Mouse (Mus musculus) retina, embryonic 14.5 days (tissue): ENCODE results near the gene Cdnf.

Experiments
- DNase-seq: peaks from one replicate; pipeline ENCODE4 v3.0.0-alpha.2; 2015; ENCODE audit warnings: low spot score

Cdnf gene

DNA sequence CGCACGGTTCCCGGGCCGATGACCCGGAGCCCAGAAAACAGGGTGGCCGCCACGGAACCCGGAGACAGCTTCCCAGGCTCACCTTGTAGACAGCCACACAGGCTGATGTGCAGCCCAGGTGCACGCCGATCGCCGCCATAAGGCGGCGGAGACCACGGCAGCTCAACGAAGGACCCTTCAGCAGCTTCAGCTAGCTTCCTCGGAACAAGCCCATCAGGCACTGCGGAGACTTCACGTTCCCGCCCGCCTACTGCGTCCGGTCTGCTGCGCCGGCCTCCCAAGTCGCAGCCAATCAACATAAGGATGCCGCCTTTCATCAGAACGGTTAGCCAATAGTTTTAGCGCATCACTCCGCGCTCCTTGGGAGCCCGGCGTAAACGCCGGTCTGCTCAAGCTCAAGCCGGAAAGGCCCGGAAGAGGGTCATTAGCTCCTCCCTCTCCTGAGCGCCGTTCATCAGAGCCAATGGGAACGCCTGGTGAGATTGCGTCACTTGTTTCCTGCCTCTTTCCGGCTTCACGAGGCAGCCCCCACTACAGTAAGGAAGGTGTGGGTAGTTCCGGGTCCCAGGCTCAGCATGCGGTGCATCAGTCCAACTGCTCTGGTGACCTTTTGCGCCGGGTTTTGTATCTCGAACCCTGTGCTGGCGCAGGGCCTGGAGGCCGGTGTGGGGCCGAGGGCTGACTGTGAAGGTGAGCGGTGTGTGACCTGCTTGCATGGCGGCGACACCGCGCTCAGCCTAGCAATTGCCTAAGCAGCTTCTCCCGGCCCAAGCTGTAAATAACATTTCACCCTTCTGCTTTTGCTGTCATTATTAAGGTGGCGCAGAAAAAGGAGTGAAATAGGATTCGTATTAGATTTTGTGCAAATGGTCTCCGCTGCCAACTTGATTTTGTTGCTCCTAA, at the start of gene Cdnf, which contains the start of the genes Gm45902 and Hspa14:
Gene Cdnf (plus strand): TSS at position 479 of the 903 bp plus-strand sequence.
Gene Gm45902 (minus strand): TSS at position 239 of the 903 bp plus-strand sequence.
Gene Hspa14 (minus strand): TSS at position 263 of the 903 bp plus-strand sequence.
- DNase-seq = peak; percentile 98

DNA sequence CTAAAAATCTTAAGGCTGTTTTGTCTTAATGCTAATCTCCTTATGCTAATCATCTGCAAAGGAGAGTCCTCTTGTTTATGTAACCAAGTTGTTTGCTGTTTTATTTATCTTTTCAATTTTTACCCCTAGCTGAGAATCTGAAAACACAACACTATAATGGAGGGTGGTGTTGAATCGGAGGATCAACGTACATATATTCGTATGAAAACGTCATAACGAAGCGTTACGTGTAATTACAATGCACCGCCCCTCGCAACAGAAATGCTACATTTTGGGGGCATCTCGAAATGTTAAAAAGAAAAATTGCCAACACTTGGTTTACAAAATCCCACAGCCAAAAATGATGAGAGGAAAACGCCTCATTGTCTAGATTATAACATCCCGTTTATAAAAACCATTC, 38.9 kb upstream of the Cdnf start:
- no peak for DNase-seq

- peak; percentile 65 for DNase-seq
Observed at GRCm38 (mm10) chr2:3474361-3474805, 38.4 kb upstream of the Cdnf start.

GRCm38 (mm10) chr2:3474861-3475283, 38.0 kb upstream of the Cdnf start, which contains the start of gene Suv39h2:
Suv39h2 (minus strand) TSS chr2:3475031.
- peak; percentile 98 for DNase-seq

DNA sequence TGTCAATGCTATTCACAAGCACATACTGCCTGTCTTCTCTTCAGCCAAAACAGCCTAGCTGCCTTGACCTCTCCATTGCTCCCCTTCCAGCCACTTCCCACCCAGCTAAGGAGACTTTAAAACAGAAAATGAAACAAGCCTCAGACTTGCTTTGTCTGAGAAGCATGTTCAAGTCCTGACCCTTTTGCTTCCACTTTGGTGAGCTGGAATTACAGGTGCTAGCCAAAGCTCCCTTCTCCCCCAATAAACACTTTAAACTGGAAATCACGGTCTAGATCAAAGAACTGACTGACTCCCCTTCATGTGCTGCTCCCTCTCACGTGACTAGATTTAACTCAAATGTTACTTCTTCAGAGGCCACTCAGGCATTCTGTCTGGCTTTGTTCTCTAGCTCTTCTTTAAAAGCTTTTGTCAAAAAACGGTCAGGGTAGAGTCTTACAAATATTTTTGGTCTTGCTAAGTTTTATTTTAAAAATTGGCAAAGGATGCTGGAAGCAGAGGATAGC, 37.0 kb upstream of the Cdnf start:
- DNase-seq = no peak

- no peak for DNase-seq
Observed at GRCm38 (mm10) chr2:3480239-3480638, 32.6 kb upstream of the Cdnf start.

GRCm38 (mm10) chr2:3489816-3490215, 23.0 kb upstream of the Cdnf start:
- peak; percentile 67 for DNase-seq

DNA sequence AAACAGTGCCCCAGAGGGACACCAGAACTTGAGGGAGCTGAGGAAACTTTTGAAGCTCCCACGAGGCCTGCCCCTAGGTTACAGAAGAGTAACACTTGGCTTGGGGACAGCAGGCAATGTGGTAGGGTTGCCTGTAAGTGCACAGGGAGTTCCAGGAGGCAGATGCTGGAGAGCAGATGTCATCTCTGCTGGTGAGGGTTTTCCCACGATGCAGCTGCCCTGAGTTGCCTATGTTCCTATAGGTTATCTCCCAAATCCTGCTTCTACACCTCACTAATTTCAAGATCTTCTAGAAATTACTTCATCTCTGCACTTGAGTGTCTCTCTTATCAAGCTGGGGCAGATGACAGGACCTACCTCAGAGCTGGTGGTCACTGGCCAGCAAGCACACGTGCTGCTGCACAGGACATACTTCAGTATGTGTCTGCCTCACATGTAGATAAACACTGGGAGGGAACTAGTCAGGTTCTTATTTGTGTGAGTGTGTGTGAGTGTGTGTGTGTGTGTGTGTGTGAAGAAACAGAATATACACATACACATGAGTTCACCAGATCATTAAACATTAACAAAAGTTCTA, 18.9 kb upstream of the Cdnf start:
- no peak for DNase-seq

DNA sequence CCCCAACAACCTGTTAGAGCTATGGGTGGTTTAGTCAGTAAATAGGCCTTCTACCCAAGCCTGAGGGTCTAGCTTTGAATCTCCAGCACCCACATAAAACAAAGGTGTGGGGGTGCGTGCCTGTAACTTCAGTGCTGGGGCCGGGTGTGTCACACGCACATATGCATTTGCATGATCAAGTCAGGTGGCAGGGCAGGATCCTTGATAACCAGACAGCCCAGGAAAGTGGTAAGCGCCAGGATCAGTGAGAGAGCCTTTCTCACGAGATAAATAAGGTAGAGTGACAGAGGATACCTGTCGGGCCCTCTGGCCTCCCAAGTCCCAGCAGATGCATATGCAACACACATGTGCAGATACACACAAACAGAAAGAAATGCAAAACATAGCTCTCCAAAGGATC, 13.3 kb upstream of the Cdnf start:
- no peak for DNase-seq

DNA sequence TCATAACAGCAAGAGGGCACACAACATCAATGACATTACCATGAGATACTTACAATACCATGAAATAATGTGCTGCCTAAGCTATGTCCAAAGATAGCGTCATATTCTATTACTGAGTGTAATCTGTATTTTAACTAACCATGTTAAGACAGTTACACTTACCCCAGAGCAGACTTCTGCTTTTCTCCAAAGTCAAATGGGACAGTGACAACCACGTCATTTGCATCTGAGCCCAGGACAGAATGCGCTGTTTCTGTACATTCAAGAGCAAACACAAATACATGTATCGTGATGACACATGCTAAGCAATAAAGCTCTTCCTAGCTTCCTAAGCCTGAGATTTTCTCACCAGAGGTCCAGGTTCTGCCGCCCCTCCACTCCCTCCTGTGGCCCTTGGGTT, 11.9 kb upstream of the Cdnf start:
- no peak for DNase-seq

- peak; percentile 64 for DNase-seq
Observed at GRCm38 (mm10) chr2:3512076-3512475, 754 bp upstream of the Cdnf start.

DNA sequence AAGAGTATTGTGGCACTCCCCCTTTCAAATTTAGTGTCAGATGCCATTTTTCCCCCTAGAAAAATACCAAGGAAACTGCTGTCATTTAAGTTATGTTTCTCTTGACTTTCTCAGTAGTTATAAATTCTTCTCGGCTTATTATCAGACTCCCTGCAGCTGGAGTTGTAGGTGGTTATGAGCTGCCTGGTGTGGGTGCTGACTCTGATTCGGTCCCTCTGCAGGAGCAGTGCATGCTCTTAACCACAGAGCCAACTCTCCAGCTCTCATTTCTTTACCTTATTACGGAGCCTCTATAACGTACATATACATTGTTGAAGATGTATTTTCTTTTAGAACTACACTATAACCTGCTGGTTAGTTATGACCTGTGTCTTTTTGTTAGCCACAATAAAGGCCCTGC, 9.7 kb downstream of the Cdnf start:
- no peak for DNase-seq

- no peak for DNase-seq
Observed at GRCm38 (mm10) chr2:3526288-3526687, 13.5 kb downstream of the Cdnf start.

- no peak for DNase-seq
Observed at GRCm38 (mm10) chr2:3541307-3542079, 28.7 kb downstream of the Cdnf start.

GRCm38 (mm10) chr2:3546055-3546454, 33.2 kb downstream of the Cdnf start:
- DNase-seq = no peak

DNA sequence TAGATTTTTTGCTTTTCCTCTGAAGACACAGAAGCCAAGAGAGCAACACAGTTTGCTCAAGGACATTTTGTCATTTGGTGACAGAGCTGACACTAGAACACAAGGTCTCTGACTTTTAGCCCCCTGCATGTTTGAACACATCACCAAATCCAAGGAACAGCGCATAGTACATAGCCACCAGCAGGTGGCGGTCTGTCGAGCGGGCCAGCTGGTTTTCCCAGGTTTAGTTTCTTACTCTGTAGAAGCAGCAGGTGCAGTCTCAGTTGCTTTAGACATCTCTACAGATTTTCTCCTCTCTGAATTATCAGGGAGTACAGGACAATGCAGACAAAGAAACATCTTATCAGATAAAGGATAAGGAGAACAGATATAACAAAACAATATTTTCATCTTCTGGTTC, 33.8 kb downstream of the Cdnf start:
- DNase-seq = peak; percentile 79

DNA sequence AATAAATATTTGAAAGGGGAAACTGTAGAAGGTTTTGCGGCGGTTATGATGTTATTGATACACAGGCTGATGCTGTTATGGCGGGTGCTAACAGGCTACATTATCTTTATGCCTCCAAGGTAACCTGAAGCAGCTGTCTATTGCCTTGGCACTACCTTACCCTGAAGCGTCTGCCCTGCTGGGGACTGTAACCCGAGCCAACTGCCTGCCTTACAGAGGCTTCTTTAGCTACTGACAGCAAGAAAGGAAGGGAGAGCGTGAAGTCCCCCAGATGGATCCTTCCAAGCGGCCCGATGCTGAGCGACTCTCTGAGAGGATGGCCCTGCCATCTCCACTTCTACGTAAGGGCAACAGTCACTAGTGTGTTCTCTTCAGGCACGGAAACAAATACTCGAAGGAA, 57.4 kb downstream of the Cdnf start, which contains the start of gene Fam107b:
Gene Fam107b (plus strand): TSS at position 303 of the 400 bp plus-strand sequence.
- DNase-seq = no peak

GRCm38 (mm10) chr2:3570606-3571005, 57.8 kb downstream of the Cdnf start:
- no peak for DNase-seq

DNA sequence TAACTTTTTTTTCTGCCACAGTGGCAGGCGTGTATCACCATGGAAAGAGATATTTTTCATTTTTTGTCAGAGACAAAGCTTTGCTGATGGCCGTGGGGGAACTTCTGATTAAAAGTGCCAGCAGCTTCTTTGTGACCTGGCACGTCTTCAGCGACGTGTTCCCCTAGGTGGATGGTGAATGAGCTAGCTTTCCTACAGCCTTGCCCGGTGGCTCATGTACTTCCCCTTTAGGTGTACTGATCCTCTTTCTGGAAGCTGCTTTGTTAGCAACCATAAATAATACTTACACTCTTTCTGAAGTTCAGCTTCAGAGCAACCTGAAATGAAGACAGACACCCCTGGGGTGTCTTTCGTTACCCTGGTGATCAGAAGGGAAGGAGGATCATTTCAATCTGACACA, 61.1 kb downstream of the Cdnf start:
- DNase-seq = no peak

GRCm38 (mm10) chr2:3575140-3575539, 62.3 kb downstream of the Cdnf start:
- no peak for DNase-seq
